Mouse (Mus musculus): ENCODE results near the gene Nlrc5. TPM values are rescaled to one million over a fixed set of nuclear protein-coding genes. Genes with fewer than 3 reads are reported as not detected.

The Nlrc5 gene
- polyA plus RNA-seq, 1 experiment from 2014 or later, result 0.29 TPM

- no peak overlapping the region for H3K4me3 ChIP-seq
- no peak for ATAC-seq (ENCODE audit: low FRiP score)
- no peaks in the 10 kb centered on the region for H3K9me3 ChIP-seq
- no peak overlapping the region for H3K9ac ChIP-seq
- H3K36me3 ChIP-seq, result no peaks in the 10 kb centered on the region
- peaks cover 30% of the 10 kb centered on the region for H3K27me3 ChIP-seq
- peaks cover 27% of the 10 kb centered on the region for H3K4me1 ChIP-seq (replicated peaks)
- H3K4me2 ChIP-seq, result no peak overlapping the region
- 88% methylated on average over 2 of the region's 2 CpGs for WGBS
- H3K27ac ChIP-seq, result no peak overlapping the region
Measured at GRCm38 (mm10) chr8:94540025-94540424, 105.9 kb downstream of the Nlrc5 start.

DNA sequence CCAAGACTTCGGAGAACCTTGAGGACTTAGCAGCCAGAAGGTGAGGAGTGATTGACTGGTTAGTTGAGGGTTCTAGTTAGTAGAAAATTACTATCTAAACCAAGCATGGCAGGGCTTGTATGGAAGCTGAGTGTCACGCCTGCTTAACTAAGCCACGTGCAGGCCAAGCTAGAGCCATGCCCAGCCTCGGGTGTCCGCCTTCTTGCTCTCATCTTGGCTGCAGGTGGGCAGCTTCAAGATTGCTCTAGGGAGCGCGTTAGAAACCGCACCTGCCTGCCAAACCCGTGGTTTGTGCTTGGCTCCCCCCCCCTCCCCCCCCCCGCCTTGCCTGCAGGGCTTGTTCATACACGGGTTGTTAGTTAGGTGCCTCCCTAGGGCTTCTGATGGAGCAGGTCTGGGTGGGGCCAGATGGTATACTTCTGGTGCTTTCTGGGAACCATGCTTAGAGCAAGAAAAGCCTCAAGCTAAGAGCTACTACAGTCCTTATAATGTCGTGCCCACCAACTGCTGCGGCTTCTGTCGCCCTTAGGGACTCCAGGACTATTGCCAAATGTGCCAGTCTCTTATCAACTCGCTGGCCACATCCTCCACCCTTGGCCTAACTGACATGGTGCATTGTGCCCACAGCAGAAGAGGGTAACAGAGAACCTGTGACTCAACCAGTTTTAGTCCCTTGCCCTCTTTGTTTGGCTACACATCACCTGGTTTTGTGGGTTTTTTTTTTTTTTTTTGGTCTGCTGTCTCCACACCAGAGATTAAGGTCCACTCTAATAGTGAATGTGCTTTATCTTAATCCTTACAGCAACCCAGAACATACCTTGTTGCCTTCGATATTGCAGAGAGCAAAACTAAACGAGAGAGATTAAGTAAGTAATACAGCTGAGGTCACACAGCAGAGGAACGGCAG lies 107.0 kb downstream of the Nlrc5 start:
- ATAC-seq (ENCODE audit: low FRiP score), result no peak
- Histone ChIP-seq H3K36me3 (no peaks in the 10 kb centered on the region), H3K4me3 (no peak overlapping the region), H3K27me3 (peaks cover 18% of the 10 kb centered on the region), H3K9ac (no peak overlapping the region), H3K27ac (no peak overlapping the region), H3K4me1 (replicated peaks) (peaks cover 23% of the 10 kb centered on the region), H3K4me2 (no peak overlapping the region), H3K9me3 (no peaks in the 10 kb centered on the region)
- WGBS, result 70% methylated on average over 18 of the region's 18 CpGs

DNA sequence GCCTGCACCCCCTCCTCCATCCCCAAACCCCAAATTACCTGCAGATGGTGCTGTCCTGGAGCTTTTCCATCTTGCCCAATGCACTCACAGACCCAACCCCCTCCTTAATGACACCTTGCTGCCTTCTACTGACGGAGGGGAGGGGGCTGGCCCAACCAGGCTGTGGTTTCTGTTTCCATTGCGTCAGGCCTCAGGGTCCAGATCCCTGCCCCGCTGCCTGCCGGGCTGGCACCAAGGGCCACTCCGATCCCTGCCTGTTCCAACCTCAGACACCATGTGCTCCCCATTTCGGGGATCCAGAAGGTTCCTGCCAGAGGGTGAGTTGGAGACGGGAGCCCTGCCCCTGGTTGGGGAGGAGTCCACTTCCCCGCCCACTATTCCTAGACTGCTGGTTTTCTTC lies 109.8 kb downstream of the Nlrc5 start:
- H3K9me3 ChIP-seq, result no peaks in the 10 kb centered on the region
- no peaks in the 10 kb centered on the region for H3K36me3 ChIP-seq
- H3K4me2 ChIP-seq, result no peak overlapping the region
- H3K27ac ChIP-seq, result no peak overlapping the region
- 77% methylated on average over 8 of the region's 8 CpGs for WGBS
- ATAC-seq (ENCODE audit: low FRiP score), result no peak
- H3K4me1 ChIP-seq (replicated peaks), result peaks cover 18% of the 10 kb centered on the region
- no peak overlapping the region for H3K4me3 ChIP-seq
- peaks cover 10% of the 10 kb centered on the region; the same call in 1 of the 2 replicates for H3K27me3 ChIP-seq
- H3K9ac ChIP-seq, result no peak overlapping the region

DNA sequence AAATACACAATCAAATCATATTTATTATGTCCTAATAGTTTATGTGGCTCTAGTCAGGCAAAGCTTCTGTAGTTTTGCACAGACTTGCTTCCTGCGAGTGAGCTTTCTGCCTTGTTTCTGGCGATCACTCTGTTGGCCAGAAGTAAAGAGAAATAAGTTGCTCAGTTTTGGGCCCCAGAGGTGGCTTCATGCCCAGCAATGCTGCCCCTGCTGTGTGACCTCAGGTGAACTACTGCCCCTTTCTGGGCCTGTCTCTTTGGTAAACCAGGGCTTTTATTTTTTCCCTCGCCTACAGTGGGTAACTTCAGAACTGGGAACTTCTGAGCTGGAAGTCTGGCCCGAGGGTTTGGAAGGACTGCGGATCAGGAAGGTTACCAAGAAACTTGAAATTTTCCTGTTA lies 114.9 kb downstream of the Nlrc5 start:
- H3K9me3 ChIP-seq, result no peaks in the 10 kb centered on the region
- 66% methylated on average over 5 of the region's 5 CpGs for WGBS
- no peak overlapping the region for H3K4me3 ChIP-seq
- peaks cover 33% of the 10 kb centered on the region for H3K4me1 ChIP-seq (replicated peaks)
- H3K27ac ChIP-seq, result no peak overlapping the region
- no peak for ATAC-seq (ENCODE audit: low FRiP score)
- no peak overlapping the region for H3K9ac ChIP-seq
- H3K4me2 ChIP-seq, result no peak overlapping the region
- peaks cover 34% of the 10 kb centered on the region for H3K27me3 ChIP-seq
- H3K36me3 ChIP-seq, result no peaks in the 10 kb centered on the region

DNA sequence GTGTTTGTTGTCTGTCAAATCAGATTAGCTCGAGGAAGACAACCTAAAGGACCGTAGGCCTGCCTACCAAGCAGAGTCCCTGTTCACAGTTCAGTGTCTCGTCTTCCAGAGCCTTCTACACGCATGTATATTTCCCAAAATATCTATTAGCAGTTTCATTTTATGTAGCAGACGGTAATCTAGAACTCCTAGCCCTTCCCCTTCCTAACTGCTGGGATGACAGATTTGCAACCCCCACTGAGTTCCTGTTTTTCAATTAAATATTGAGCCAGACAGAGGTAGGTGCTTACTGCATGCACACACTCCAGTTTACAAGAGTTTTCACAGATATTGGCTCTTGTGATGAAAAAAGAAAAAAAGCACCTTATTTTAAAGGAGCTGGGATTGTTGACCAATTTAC lies 115.3 kb downstream of the Nlrc5 start:
- no peak overlapping the region for H3K9ac ChIP-seq
- ATAC-seq (ENCODE audit: low FRiP score), result no peak
- peaks cover 34% of the 10 kb centered on the region for H3K27me3 ChIP-seq
- no peak overlapping the region for H3K4me3 ChIP-seq
- H3K36me3 ChIP-seq, result no peaks in the 10 kb centered on the region
- H3K4me2 ChIP-seq, result no peak overlapping the region
- 53% methylated on average over 5 of the region's 5 CpGs for WGBS
- no peak overlapping the region for H3K27ac ChIP-seq
- peaks cover 33% of the 10 kb centered on the region for H3K4me1 ChIP-seq (replicated peaks)
- no peaks in the 10 kb centered on the region for H3K9me3 ChIP-seq

DNA sequence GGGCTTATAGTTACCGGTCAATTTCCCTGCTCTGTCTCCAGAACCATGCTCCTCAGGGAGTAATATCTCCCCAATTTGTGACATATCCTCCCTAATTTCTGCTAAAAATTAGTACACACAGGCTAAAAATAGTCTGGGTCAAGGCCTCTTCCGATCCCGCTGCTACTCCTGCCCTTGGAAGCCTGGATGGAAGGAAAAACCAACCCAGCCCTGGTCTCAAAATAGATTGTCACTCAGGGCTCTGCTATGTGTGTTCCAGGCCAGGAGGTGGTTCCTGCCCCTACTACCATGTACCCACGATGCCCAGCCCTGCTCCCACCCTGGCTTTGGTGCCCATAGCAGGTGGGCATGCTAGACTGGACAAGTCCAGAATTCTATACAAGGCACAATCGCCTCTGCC lies 115.8 kb downstream of the Nlrc5 start:
- Histone ChIP-seq H3K27ac (no peak overlapping the region), H3K4me1 (replicated peaks) (peaks cover 33% of the 10 kb centered on the region), H3K27me3 (peaks cover 38% of the 10 kb centered on the region), H3K9ac (no peak overlapping the region), H3K4me3 (no peak overlapping the region), H3K4me2 (no peak overlapping the region), H3K9me3 (no peaks in the 10 kb centered on the region), H3K36me3 (no peaks in the 10 kb centered on the region)
- 83% methylated on average over 5 of the region's 5 CpGs for WGBS
- no peak for ATAC-seq (ENCODE audit: low FRiP score)

GRCm38 (mm10) chr8:94551471-94552422 lies 117.6 kb downstream of the Nlrc5 start:
- Histone ChIP-seq H3K4me3 (no peak overlapping the region), H3K9me3 (no peaks in the 10 kb centered on the region), H3K4me1 (replicated peaks) (peaks cover 29% of the 10 kb centered on the region), H3K27ac (peak overlapping the region; percentile 82), H3K4me2 (no peak overlapping the region), H3K36me3 (no peaks in the 10 kb centered on the region), H3K9ac (no peak overlapping the region), H3K27me3 (peaks cover 43% of the 10 kb centered on the region)
- peak; percentile 83 for ATAC-seq (ENCODE audit: low FRiP score)
- 28% methylated on average over 17 of the region's 17 CpGs for WGBS

DNA sequence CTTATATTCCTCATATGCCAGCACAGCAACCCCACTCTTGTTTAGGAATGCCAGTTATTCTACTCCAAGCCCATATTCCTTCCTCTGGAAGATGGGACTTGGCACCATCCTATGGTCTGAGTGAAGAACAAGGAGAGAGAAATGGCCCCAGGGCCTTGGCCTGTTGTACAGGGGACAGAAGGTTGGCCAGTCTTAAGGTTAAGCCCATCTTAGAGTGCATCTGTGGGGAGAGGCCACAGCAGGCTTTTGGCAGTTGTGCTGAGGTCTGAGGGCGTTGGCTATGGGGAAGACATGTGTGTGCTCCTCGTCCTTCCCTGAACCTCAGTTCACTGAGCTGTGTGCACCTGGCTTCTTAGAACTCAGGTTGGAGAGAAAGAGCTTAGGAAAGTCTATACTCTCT lies 118.5 kb downstream of the Nlrc5 start:
- Histone ChIP-seq H3K27ac (no peak overlapping the region), H3K27me3 (peaks cover 47% of the 10 kb centered on the region), H3K9ac (no peak overlapping the region), H3K4me1 (replicated peaks) (peaks cover 29% of the 10 kb centered on the region), H3K4me2 (no peak overlapping the region), H3K36me3 (no peaks in the 10 kb centered on the region), H3K9me3 (no peaks in the 10 kb centered on the region), H3K4me3 (no peak overlapping the region)
- WGBS, result 85% methylated on average over 2 of the region's 2 CpGs
- ATAC-seq (ENCODE audit: low FRiP score), result no peak

DNA sequence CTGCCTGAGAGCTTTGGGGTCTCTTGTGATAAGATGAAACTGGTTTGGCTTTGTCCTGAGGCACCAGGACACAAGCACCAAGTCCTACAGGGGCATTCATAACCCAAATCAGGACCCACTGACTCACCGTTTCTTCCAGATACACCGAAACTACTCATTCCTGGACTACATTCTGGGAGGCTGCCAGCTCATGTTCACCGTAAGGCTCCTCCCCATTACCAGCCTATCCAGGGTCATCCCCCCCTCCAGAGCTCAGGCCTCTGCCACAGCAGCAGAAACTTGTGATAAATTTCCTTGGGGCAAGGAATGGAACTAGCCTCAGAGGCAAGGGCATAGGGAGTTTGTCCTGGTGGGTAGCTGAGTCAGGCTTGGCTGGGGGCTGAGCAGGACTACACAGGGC lies 123.1 kb downstream of the Nlrc5 start:
- no peaks in the 10 kb centered on the region for H3K9me3 ChIP-seq
- H3K9ac ChIP-seq, result no peak overlapping the region
- H3K36me3 ChIP-seq, result no peaks in the 10 kb centered on the region
- no peak overlapping the region for H3K4me2 ChIP-seq
- WGBS, result 72% methylated on average over 3 of the region's 3 CpGs
- no peak overlapping the region for H3K4me3 ChIP-seq
- ATAC-seq (ENCODE audit: low FRiP score), result no peak
- H3K27ac ChIP-seq, result no peak overlapping the region
- H3K4me1 ChIP-seq (replicated peaks), result peaks cover 15% of the 10 kb centered on the region
- H3K27me3 ChIP-seq, result peaks cover 38% of the 10 kb centered on the region

GRCm38 (mm10) chr8:94561256-94561655 lies 127.1 kb downstream of the Nlrc5 start:
- H3K27ac ChIP-seq, result peak overlapping the region; percentile 52; the same call in 1 of the 2 replicates
- 23% methylated on average over 5 of the region's 5 CpGs for WGBS
- H3K4me3 ChIP-seq, result no peak overlapping the region
- peaks cover 21% of the 10 kb centered on the region for H3K4me1 ChIP-seq (replicated peaks)
- H3K9me3 ChIP-seq, result no peaks in the 10 kb centered on the region
- peak; percentile 83 for ATAC-seq (ENCODE audit: low FRiP score)
- H3K4me2 ChIP-seq, result no peak overlapping the region
- no peak overlapping the region; the same call in 1 of the 2 replicates for H3K9ac ChIP-seq
- peaks cover 25% of the 10 kb centered on the region; the same call in 1 of the 2 replicates for H3K27me3 ChIP-seq
- no peaks in the 10 kb centered on the region for H3K36me3 ChIP-seq

GRCm38 (mm10) chr8:94564421-94564820 lies 130.3 kb downstream of the Nlrc5 start:
- H3K4me1 ChIP-seq (replicated peaks), result peaks cover 44% of the 10 kb centered on the region
- no peak overlapping the region for H3K4me3 ChIP-seq

DNA sequence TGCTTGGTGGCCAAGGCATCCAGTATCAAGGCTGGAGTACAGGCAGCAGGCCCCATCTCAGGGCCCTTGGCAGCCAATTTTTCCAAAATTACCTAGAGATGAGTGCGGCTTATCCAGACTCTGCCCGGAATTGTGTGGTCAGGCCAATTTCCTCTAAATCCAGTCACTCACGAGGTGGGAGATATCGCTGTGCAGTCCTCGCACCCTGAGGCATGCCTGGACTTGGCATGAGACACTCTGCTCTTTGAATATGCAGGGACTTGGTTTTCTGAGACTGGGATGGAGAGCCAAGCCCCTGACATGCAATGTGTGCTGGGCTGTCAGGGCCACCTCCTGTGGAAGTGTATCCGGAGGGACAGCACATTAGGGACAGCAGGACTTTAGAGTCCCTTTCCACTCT lies 131.9 kb downstream of the Nlrc5 start:
- 76% methylated on average over 6 of the region's 6 CpGs for WGBS
- Histone ChIP-seq H3K4me3 (no peak overlapping the region), H3K9me3 (no peaks in the 10 kb centered on the region), H3K36me3 (no peaks in the 10 kb centered on the region), H3K9ac (0 out of 2 replicates have a peak overlapping the region, but pooled peaks have one; percentile 20), H3K4me1 (replicated peaks) (peaks cover 46% of the 10 kb centered on the region), H3K4me2 (no peak overlapping the region), H3K27me3 (peaks cover 16% of the 10 kb centered on the region; the same call in 1 of the 2 replicates), H3K27ac (peak overlapping the region; percentile 84)
- ATAC-seq (ENCODE audit: low FRiP score), result no peak

More at GRCm38 (mm10) chr8:94564421-94564820, 130.3 kb downstream of the Nlrc5 start:
- Histone ChIP-seq H3K27me3 (peaks cover 16% of the 10 kb centered on the region; the same call in 1 of the 2 replicates), H3K4me2 (no peak overlapping the region), H3K9me3 (no peaks in the 10 kb centered on the region), H3K36me3 (no peaks in the 10 kb centered on the region), H3K9ac (no peak overlapping the region), H3K27ac (no peak overlapping the region)
- no peak for ATAC-seq (ENCODE audit: low FRiP score)

Measured in hindbrain, embryonic 13.5 days (tissue).